Mouse (Mus musculus) liver, adult 10 weeks (tissue): ENCODE data around the gene 1110008P14Rik. TPM values are rescaled to one million over a fixed set of nuclear protein-coding genes. Genes with fewer than 3 reads are reported as not detected.

Experiments used
- polyA plus RNA-seq: library from polyadenylated mRNA; stranded (reverse); fragments of 350-450 nt; fragmentation: Illumina TruSeq; extraction: RNeasy Lipid Tissue Mini Kit (QIAGEN cat#74804); gene quantifications from one replicate; pipeline ENCODE4 v1.2.3, GENCODE M21; 2014; ENCODE audit warnings: low read depth, low replicate concordance

The 1110008P14Rik gene
- polyA plus RNA-seq: 1.6 TPM

DNA sequence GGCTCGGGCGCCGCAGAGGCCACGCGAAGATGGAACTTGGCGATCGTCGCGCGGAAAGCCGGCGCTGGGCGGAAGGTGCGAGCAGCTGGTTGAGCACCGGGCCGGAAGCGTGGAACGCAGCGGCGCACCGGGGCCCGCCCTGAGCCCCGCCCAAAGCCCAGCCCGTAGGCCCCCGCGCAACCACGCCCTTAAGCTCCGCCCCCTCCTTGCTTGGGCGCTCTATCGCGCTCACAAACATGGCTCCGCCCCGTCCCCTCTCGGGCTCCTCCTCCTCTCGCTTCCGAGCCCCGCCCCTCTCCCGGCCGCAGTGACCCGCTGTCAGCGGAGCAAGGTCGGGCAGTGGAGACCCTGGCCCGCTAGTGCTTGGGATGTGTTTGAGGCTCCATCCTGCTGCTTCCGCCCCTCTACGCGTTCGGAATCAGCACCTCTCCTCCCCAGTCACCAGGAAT, at the start of gene 1110008P14Rik:
1110008P14Rik (minus strand) TSS at position 164 of the 449 bp plus-strand sequence.

DNA sequence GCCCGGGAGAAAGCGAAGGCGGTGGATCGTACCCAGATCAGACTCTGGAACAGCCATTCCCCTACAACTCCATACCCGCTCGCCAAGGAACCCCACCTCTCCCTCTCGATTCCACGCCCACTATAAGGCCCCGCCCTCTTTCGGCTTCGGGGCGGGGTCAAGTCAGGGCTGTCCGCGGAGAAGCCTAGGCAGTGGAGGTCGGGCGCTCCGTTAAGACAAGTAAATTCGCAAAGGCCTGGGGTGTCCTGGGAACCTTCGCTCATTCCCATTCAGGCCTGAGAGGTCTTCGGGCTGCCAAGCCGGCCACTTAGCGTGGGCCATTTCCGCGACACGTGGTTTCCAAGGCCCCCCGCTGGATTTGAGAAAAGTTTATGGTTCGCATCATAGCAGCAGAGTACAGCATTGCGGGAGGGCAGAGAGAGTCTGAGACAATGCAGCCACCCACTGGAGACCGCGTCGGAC, 13.8 kb upstream of the 1110008P14Rik start, which contains the start of gene Ptges2:
Ptges2 (plus strand) TSS at position 413 of the 462 bp plus-strand sequence.

DNA sequence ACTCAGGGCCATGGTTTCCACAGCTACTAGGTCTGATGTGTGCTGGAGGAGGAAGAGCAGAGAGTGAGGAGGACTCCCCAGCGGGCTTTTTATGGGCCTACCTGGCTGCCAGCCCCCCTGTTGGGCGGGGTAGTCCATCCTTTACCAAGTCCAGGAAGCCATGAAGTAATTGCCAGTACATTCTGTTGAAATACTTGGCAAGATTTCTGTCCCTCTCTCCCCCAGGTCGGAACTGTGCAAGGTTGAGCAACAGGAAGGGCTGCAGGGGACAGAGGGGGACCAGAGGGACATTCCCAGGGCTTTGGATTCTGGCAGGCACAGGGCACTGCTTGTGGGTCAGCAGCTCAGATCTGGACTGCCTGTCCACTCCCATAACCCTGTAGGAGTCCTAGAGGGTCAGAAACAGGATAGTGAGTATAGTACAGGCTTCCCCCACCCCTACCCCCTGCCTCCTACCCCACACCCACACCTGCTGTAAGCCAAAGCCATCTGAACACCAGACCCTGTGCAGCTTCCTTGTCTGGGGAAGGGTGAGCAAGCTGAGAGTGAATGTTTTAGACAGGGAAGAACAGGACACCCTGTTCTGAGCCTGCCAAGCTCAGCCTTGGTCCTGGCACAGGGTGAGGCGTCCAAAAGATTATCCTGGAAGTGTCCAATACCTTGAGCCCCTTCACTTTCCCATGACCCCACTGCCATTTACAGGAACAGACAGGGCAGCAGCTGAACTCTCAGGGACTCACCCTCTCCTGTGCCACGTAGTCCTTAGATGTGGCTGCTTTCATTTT, 6.2 kb upstream of the 1110008P14Rik start, which contains the start of gene Lcn2:
Lcn2 (minus strand) TSS at position 547 of the 785 bp plus-strand sequence.

DNA sequence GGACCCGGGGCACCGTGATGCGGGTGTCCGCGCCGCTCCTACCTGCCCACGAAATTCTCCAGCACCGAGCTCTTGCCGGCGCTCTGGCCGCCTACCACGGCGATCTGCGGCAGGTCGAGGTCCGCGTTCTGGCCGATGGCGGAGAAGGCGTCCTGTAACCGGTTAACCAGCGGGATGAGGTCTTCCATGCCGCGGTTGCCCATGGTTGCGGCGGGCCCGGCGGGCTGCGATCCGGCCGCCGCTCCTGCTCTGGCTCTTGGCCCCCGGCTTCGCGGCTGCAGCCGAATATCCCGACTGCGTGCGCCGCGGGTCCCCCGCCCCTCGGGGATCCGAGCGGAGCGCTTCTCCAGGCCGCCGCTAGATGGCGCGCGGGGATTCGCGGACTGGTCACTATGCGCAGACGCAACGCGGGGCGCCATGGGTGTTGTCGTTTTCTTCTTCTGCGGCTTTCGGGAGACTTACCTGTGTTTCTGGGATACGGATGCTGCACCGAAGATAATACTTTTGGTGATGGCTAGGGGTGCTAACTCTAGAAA, 28.7 kb downstream of the 1110008P14Rik start, which contains the start of gene Dnm1:
Dnm1 (minus strand) TSS at position 332 of the 536 bp plus-strand sequence.

DNA sequence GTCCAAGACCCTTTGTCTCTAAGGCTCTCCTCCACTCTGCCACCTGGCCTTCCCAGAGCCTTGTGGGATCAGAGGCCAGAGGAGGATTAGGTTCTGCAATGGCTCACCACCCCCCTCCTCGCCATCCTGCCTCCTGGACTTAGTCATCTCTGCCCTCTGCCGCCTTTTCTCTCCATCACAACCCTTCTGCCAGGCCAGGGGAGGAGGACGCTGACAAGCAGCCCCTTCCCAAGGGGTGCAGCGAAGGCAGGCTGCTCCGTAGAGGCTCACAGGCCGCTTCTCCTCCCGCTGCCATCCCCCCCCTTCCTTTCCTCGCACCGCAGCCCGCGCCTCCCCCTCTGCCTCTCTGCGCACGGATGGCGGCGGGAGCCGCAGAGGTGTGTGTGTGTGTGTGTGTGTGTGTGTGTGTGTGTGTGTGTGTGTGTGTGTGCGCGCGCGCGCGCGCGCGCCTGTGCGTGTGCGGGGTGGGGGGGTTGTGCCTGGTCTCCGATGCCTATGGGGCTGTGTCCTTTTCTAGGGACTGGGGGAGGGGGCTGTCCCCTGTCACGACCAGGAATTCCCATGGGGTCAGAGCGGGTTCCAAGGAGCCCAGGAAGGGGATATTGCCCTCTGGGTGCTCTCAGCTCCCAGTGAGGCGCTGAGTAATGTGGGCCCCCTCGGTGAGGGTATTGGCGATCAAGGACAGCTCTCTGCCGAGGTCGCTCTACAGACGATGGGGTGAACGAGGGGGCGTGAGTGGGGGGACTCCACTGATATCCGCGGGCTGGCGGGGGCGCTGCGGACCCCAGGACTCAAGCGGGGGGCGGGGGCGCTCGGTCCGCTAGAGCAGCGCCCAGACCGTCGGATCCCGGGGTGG, 29.4 kb downstream of the 1110008P14Rik start, which contains the start of gene Ciz1:
Ciz1 (plus strand) TSS at position 177 of the 856 bp plus-strand sequence.

Other genes with a start within 250 kb of the 1110008P14Rik start
- 7.5 TPM for gene Prrc2b, start 230.9 kb downstream of the 1110008P14Rik start, polyA plus RNA-seq
- 4.2 TPM for gene Pomt1, start 145.3 kb downstream of the 1110008P14Rik start, polyA plus RNA-seq
- 8.1 TPM for gene Uck1, start 121.8 kb downstream of the 1110008P14Rik start, polyA plus RNA-seq
- gene Golga2, start 94.6 kb downstream of the 1110008P14Rik start, polyA plus RNA-seq: 6.7 TPM
- gene Swi5, start 93.9 kb downstream of the 1110008P14Rik start, polyA plus RNA-seq: 280 TPM
- gene Ciz1, start 29.6 kb downstream of the 1110008P14Rik start, polyA plus RNA-seq: 5.5 TPM
- gene Dnm1, start 28.6 kb downstream of the 1110008P14Rik start, polyA plus RNA-seq: not detected
- 10.6 TPM for gene Lcn2, start 6.3 kb upstream of the 1110008P14Rik start, polyA plus RNA-seq
- gene Ptges2, start 14.0 kb upstream of the 1110008P14Rik start, polyA plus RNA-seq: 2.7 TPM
- gene Naif1, start 68.5 kb upstream of the 1110008P14Rik start, polyA plus RNA-seq: 0.58 TPM
- 43.9 TPM for gene Slc25a25, start 69.5 kb upstream of the 1110008P14Rik start, polyA plus RNA-seq
- gene Fam102a, start 153.4 kb upstream of the 1110008P14Rik start, polyA plus RNA-seq: 3.7 TPM
- gene Dpm2, start 188.9 kb upstream of the 1110008P14Rik start, polyA plus RNA-seq: 3.4 TPM
- not detected for gene Pip5kl1, start 192.9 kb upstream of the 1110008P14Rik start, polyA plus RNA-seq
- not detected for gene 9430097D07Rik, start 193.7 kb upstream of the 1110008P14Rik start, polyA plus RNA-seq
- gene St6galnac4, start 205.2 kb upstream of the 1110008P14Rik start, polyA plus RNA-seq: 0.13 TPM
- gene St6galnac6, start 217.8 kb upstream of the 1110008P14Rik start, polyA plus RNA-seq: 9.5 TPM
- not detected for gene Ak1, start 239.8 kb upstream of the 1110008P14Rik start, polyA plus RNA-seq